Mouse (Mus musculus): Measurements from ENCODE around the gene Lsm6. TPM values are rescaled to one million over a fixed set of nuclear protein-coding genes. Genes with fewer than 3 reads are reported as not detected.

The Lsm6 gene
- total RNA-seq, 4 experiments from 2014 or later, result 57.9 to 69.6 (median 63.4) TPM

DNA sequence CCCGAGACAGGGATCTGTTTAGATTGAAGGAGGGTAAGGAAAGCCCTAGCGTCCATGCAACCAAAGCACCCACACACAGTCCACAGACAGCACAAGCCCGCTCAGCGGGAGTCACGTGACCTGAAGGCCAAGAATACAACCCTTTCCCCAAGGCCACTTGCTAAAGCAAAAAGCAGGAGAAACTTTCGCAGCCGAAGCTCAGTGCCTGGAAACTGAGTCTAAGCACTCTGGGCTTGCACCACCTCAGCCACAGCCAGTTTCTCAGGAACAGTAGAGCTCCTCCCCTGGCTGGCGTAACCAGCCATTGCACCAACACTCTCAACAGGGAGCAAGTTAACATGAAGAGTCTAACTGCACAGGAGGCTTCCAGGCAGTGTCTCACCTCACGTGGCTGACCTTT lies 13.7 kb downstream of the Lsm6 start:
- DNase-seq (ENCODE audit: low spot score), result no peak

GRCm38 (mm10) chr8:78806006-78806405 lies 14.9 kb downstream of the Lsm6 start:
- no peak for DNase-seq (ENCODE audit: low spot score)

DNA sequence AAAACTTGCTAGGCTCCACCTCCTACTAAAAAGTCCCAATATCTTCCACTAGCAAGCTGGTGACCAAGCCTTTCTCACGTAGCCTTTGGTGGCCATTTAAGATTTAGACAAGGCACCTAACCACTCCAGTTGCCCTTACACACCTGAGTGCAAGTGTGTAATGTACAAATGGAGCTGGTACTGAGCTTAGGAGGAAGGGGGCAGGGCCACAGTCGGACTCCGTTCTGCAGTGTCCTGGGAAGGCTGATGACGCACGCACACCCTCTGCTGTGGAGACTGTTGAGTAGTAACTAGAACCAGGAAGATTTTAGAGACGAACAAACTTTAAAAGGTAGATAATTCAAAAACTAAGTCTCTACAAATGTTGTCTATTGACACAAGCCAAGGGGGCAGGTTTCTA lies 19.7 kb downstream of the Lsm6 start:
- DNase-seq (ENCODE audit: low spot score), result no peak

GRCm38 (mm10) chr8:78798671-78799070 lies 22.3 kb downstream of the Lsm6 start:
- no peak for DNase-seq (ENCODE audit: low spot score)

DNA sequence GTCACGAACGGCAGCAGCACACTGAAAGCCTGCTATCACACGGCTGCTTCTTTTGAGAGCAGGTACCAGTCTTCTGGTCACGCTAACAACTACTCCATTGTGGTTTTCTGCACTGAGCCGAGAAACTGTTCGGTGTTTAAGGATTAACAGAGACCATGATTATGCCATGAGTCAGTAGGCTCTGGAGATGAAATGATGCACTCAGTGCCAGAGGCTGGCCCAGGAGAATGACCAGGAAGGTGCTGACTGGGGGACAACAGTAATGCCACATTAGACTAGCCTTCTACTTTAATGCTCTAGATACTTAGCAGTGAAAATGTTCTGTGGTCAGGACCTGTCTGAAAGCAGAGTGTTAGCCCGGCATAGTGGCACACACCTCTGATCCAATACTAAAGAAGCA lies 23.0 kb downstream of the Lsm6 start:
- no peak for DNase-seq (ENCODE audit: low spot score)

DNA sequence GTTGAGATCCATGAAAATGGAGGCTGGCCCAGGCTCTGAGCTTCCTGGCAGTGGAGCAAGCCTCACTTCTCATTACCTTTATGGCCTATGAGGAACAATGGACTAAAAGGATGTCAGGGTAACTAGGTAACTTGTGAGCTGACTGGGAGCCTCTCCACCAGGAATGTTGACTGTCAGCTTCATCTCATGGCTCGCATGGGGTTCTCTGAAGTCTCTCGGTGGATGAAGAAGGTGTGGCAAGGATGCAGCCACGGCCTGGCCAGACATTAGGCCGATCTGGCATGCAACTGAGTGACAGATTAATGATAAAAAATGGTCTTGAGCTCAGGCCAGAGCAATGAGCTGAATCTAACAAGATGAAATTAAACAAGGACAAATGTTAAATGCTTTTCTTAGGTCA lies 27.7 kb downstream of the Lsm6 start:
- DNase-seq (ENCODE audit: low spot score), result no peak

GRCm38 (mm10) chr8:78776816-78777215 lies 44.1 kb downstream of the Lsm6 start:
- DNase-seq (ENCODE audit: low spot score), result no peak

DNA sequence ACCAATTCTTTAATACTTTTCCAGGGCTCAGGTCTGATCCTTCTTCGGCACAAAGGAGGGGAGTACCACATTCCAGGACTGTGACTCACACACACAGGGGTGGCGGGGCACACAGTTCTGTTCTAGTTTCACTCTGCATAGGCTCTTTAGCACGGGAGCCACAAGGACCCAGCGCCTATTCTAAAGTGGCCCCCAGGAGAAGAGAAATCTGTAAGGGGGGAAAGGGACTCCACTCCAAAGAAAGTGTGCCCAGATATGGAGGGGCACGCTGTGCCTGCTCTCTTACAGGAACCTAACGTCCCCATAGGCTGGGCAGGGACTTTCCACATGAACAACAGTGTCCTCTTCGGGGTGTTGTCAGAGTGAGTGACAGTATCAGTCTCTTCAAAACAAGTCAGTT lies 49.7 kb downstream of the Lsm6 start:
- no peak for DNase-seq (ENCODE audit: low spot score)

DNA sequence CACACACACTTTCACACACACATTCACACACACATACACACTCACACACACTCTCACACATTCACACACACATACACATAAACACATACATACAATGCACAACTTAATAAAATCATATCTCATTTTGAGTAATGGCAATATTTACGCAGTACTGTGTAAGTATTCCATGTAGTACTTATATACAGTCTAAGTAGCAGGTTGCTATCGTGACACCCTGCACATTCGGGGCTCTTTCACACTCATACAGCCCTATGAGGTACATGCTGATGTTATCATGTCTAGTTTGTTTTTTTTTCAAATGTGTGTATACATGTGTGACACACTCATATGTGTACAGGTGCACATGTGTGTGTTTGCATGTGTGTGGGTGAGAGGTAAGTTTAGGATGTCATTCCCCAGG lies 50.4 kb downstream of the Lsm6 start:
- DNase-seq (ENCODE audit: low spot score), result no peak

GRCm38 (mm10) chr8:78765556-78765955 lies 55.4 kb downstream of the Lsm6 start:
- DNase-seq (ENCODE audit: low spot score), result no peak

- DNase-seq (ENCODE audit: low spot score), result no peak
Measured at GRCm38 (mm10) chr8:78764976-78765375, 56.0 kb downstream of the Lsm6 start.

GRCm38 (mm10) chr8:78759139-78759538 lies 61.8 kb downstream of the Lsm6 start:
- DNase-seq (ENCODE audit: low spot score), result no peak

GRCm38 (mm10) chr8:78754986-78755385 lies 66.0 kb downstream of the Lsm6 start:
- no peak for DNase-seq (ENCODE audit: low spot score)

Other genes starting within 250 kb of the Lsm6 start
- gene Zfp827, start 207.3 kb upstream of the Lsm6 start, total RNA-seq (2022), result 10 to 100 TPM; 10.7 to 16.7 (median 14.3) TPM

All from heart, adult 8-10 months (tissue).